Mouse (Mus musculus) 3T3-L1 (cell line): ENCODE measurements around the gene Ankzf1.
A peak's percentile ranks its signal among the peaks of the same experiment; 100 is the strongest.
"Not testable (repeated sequence)": the region's sequence is repeated elsewhere in the genome, so short reads cannot be mapped to it uniquely, and the experiment has no call there.

Source experiments
- DNase-seq: peaks from one replicate; pipeline ENCODE4 v3.0.0-alpha.2; 2015; ENCODE audit warnings: low read depth, low spot score

The Ankzf1 gene

GRCm38 (mm10) chr1:75225473-75225872 is 33.5 kb downstream of the Ankzf1 start:
- no peak for DNase-seq

GRCm38 (mm10) chr1:75226138-75226537 is 34.2 kb downstream of the Ankzf1 start:
- no peak for DNase-seq

- no peak for DNase-seq
Observed at GRCm38 (mm10) chr1:75227653-75228052, 35.7 kb downstream of the Ankzf1 start.

- peak; percentile 86 for DNase-seq
Observed at GRCm38 (mm10) chr1:75229158-75229557, 37.2 kb downstream of the Ankzf1 start.

GRCm38 (mm10) chr1:75230335-75230994 is 38.5 kb downstream of the Ankzf1 start:
- peak; percentile 45 for DNase-seq

GRCm38 (mm10) chr1:75231224-75231623 is 39.3 kb downstream of the Ankzf1 start:
- DNase-seq, result peak; percentile 65

- no peak for DNase-seq
Observed at GRCm38 (mm10) chr1:75231664-75232152, 39.8 kb downstream of the Ankzf1 start, which contains the start of gene A630095N17Rik. Gene A630095N17Rik, minus strand, starts transcription at chr1:75232102.

- DNase-seq, result not testable (repeated sequence)
Observed at GRCm38 (mm10) chr1:75232489-75232888, 40.5 kb downstream of the Ankzf1 start.

GRCm38 (mm10) chr1:75234606-75235005 is 42.7 kb downstream of the Ankzf1 start:
- peak; percentile 61 for DNase-seq

GRCm38 (mm10) chr1:75236117-75237050 is 44.4 kb downstream of the Ankzf1 start, which contains the start of gene Dnajb2:
Gene Dnajb2, plus strand, starts transcription at chr1:75236406.
- peak; percentile 86 for DNase-seq

- DNase-seq, result no peak
Observed at GRCm38 (mm10) chr1:75239591-75239990, 47.6 kb downstream of the Ankzf1 start.

GRCm38 (mm10) chr1:75243411-75243810 is 51.5 kb downstream of the Ankzf1 start:
- DNase-seq, result no peak

GRCm38 (mm10) chr1:75244175-75244826 is 52.4 kb downstream of the Ankzf1 start:
- no peak for DNase-seq

- DNase-seq, result peak; percentile 66
Observed at GRCm38 (mm10) chr1:75244836-75245235, 52.9 kb downstream of the Ankzf1 start.

GRCm38 (mm10) chr1:75247071-75247930 is 55.4 kb downstream of the Ankzf1 start:
- DNase-seq, result no peak

- DNase-seq, result peak; percentile 92
Observed at GRCm38 (mm10) chr1:75248041-75248772, 56.3 kb downstream of the Ankzf1 start.
